Comparison of ENCODE assay signal across 1 mouse cellular context in the genomic region with DNA sequence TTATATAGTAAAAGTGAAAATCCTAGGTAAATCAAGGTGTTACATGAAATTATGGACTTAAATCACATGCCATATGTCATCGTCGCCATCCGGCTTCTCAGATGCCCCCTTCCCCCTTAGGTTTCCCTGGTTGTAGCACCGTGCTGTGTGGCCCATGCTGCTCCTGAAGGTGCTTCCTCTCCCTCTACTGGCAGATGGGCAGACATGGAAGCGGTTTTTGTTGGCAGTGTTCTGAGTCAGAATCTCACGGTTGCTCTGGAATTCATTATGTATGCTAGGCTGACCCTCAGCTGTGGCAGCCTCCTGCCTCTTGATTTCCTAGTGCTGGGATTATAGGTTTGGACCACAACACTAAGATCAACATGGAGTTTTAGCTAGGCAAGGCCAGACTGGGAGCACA.
TF ChIP-seq lines count a peak whose summit lies in the region.

No protein-coding gene starts in this region.

TF ChIP-seq in MEL, 35 proteins besides CTCF, POLR2A, EP300 and RAD21 (continued from another document):
- TF ChIP-seq SMC3 (IDR thresholded peaks at IDR 0.05; ENCODE audit: low read depth, low read length) (no peak), RCOR1 (IDR thresholded peaks at IDR 0.05; ENCODE audit: low read depth, low read length) (no peak), NELFE (IDR thresholded peaks at IDR 0.05; ENCODE audit: low read depth, low read length) (no peak), TCF12 (IDR thresholded peaks at IDR 0.05; ENCODE audit: low read depth, low read length) (no peak), MYC (IDR thresholded peaks at IDR 0.05; ENCODE audit: low read depth, low read length) (no peak), MAFK (IDR thresholded peaks at IDR 0.05; ENCODE audit: borderline replicate concordance, low read depth, low read length) (no peak), ETS1 (IDR thresholded peaks at IDR 0.05; ENCODE audit: low read depth, low read length) (no peak), SIN3A (IDR thresholded peaks at IDR 0.05; ENCODE audit: low read length) (no peak), HCFC1 (IDR thresholded peaks at IDR 0.05; ENCODE audit: low read depth, low read length) (no peak), MEF2A (IDR thresholded peaks at IDR 0.05; ENCODE audit: extremely low read depth, insufficient replicate concordance, low read depth, low read length, poor library complexity, severe bottlenecking) (no peak), USF2 (IDR thresholded peaks at IDR 0.05; ENCODE audit: borderline replicate concordance in 1 of 2, insufficient read depth in 1 of 2, low read depth in 1 of 2, low read length in 2 of 2) (no peak)
